Mouse (Mus musculus): Measurements from ENCODE around the gene Ccne1. TPM values are rescaled to one million over a fixed set of nuclear protein-coding genes. Genes with fewer than 3 reads are reported as not detected.
A peak's percentile ranks its signal among the peaks of the same experiment; 100 is the strongest.

Ccne1 gene
- total and polyA plus RNA-seq, 3 experiments: 43.7 to 109 (median 70.0) TPM

GRCm38 (mm10) chr7:38084778-38085572, 22.4 kb downstream of the Ccne1 start:
- no peaks in the 10 kb centered on the region for H3K27me3 ChIP-seq (replicated peaks)
- peak overlapping the region; percentile 36; the same call in 1 of the 2 replicates for H3K9ac ChIP-seq (ENCODE audit: insufficient read depth, low read depth)
- H3K4me2 ChIP-seq (ENCODE audit: insufficient read depth, low read depth, poor library complexity, severe bottlenecking): peak overlapping the region; percentile 85
- no peaks in the 10 kb centered on the region for H3K9me3 ChIP-seq (replicated peaks; ENCODE audit: low read length)
- TF ChIP-seq NELFE (IDR thresholded peaks at IDR 0.05; ENCODE audit: low read depth, low read length) (peak; percentile 76), CTCF (conservative IDR thresholded peaks at IDR 0.05 in 1 of 2, IDR thresholded peaks at IDR 0.05 in 1 of 2; ENCODE audit: low read depth in 2 of 2, low read length in 2 of 2) (no peak), KAT2A (IDR thresholded peaks at IDR 0.05; ENCODE audit: insufficient replicate concordance, low read length) (no peak), SIN3A (IDR thresholded peaks at IDR 0.05; ENCODE audit: low read length) (peak; percentile 100), ZMIZ1 (IDR thresholded peaks at IDR 0.05; ENCODE audit: low read depth, low read length) (no peak), POLR2AphosphoS2 (IDR thresholded peaks at IDR 0.05; ENCODE audit: low read depth, low read length) (no peak), MXI1 (IDR thresholded peaks at IDR 0.05; ENCODE audit: low read depth, low read length) (peak; percentile 98), RCOR1 (conservative IDR thresholded peaks at IDR 0.05; ENCODE audit: low read depth, low read length) (no peak), MAX (IDR thresholded peaks at IDR 0.05; ENCODE audit: low read length) (peak; percentile 100), EP300 (IDR thresholded peaks at IDR 0.05; ENCODE audit: low read length) (no peak), ETS1 (conservative IDR thresholded peaks at IDR 0.05; ENCODE audit: low read depth, low read length) (no peak), JUN (IDR thresholded peaks at IDR 0.05; ENCODE audit: insufficient read depth, low read depth, low read length) (no peak), TBP (conservative IDR thresholded peaks at IDR 0.05; ENCODE audit: low read depth, low read length) (no peak), PAX5 (IDR thresholded peaks at IDR 0.05; ENCODE audit: low read length) (no peak), ZNF384 (IDR thresholded peaks at IDR 0.05; ENCODE audit: low read depth, low read length) (no peak), SMC3 (IDR thresholded peaks at IDR 0.05; ENCODE audit: low read depth, low read length) (no peak), CHD1 (IDR thresholded peaks at IDR 0.05; ENCODE audit: low read depth, low read length) (no peak), JUND (conservative IDR thresholded peaks at IDR 0.05; ENCODE audit: low read depth, low read length) (no peak), ZC3H11A (IDR thresholded peaks at IDR 0.05; ENCODE audit: low read depth, low read length) (no peak), E2F4 (IDR thresholded peaks at IDR 0.05; ENCODE audit: insufficient replicate concordance, low read depth, low read length) (no peak), NRF1 (IDR thresholded peaks at IDR 0.05; ENCODE audit: low read depth, low read length) (peak; percentile 92), BHLHE40 (IDR thresholded peaks at IDR 0.05; ENCODE audit: low read depth, low read length) (peak; percentile 86), UBTF (IDR thresholded peaks at IDR 0.05; ENCODE audit: low read depth, low read length) (no peak), CHD2 (IDR thresholded peaks at IDR 0.05; ENCODE audit: low read length) (no peak), IRF4 (IDR thresholded peaks at IDR 0.05; ENCODE audit: low read depth, low read length) (peak; percentile 13; the same call in 1 of the 2 replicates), ELF1 (IDR thresholded peaks at IDR 0.05; ENCODE audit: low read depth, low read length) (no peak), USF1 (IDR thresholded peaks at IDR 0.05; ENCODE audit: low read depth, low read length) (peak; percentile 95), MEF2A (IDR thresholded peaks at IDR 0.05; ENCODE audit: borderline replicate concordance, low read depth, low read length) (no peak), MYC (IDR thresholded peaks at IDR 0.05; ENCODE audit: low read depth, low read length) (peak; percentile 80), RAD21 (IDR thresholded peaks at IDR 0.05; ENCODE audit: low read depth, low read length) (no peak), MAZ (IDR thresholded peaks at IDR 0.05; ENCODE audit: low read depth, low read length) (0 out of 2 replicates have a peak, but pooled peaks have one; percentile 50), TCF12 (IDR thresholded peaks at IDR 0.05; ENCODE audit: low read depth, low read length) (no peak), ZKSCAN1 (IDR thresholded peaks at IDR 0.05; ENCODE audit: borderline replicate concordance, low read depth, low read length) (no peak), GABPA (IDR thresholded peaks at IDR 0.05; ENCODE audit: insufficient replicate concordance, low read depth, low read length) (no peak), MAFK (IDR thresholded peaks at IDR 0.05; ENCODE audit: insufficient replicate concordance, low read length) (no peak), POLR2A (IDR thresholded peaks at IDR 0.05; ENCODE audit: low read depth, low read length) (0 out of 2 replicates have a peak, but pooled peaks have one; percentile 34), USF2 (conservative IDR thresholded peaks at IDR 0.05; ENCODE audit: low read depth, low read length) (peak; percentile 90), HCFC1 (IDR thresholded peaks at IDR 0.05; ENCODE audit: low read depth, low read length) (peak; percentile 56; the same call in 1 of the 2 replicates)
- H3K36me3 ChIP-seq (replicated peaks in 1 of 2; ENCODE audit: control insufficient read depth in 1 of 2, insufficient read depth in 1 of 2, low read length in 1 of 2): no peaks in the 10 kb centered on the region
- H3K79me2 ChIP-seq (replicated peaks; ENCODE audit: control insufficient read depth, extremely low read depth, insufficient read depth, poor library complexity, severe bottlenecking): no peaks in the 10 kb centered on the region
- dilution Hi-C loops (cut with MboI; ENCODE audit: extremely low pct_ligation_motif_present, extremely low pct_unique_long_range_greater_than_20kb, low sequenced_read_pairs) (no loop called here), in situ Hi-C loops (cut with MboI; ENCODE audit: low pct_ligation_motif_present, low pct_unique_long_range_greater_than_20kb, low sequenced_read_pairs) (no loop called here)
- peak; percentile 99 for DNase-seq (ENCODE audit: extremely low read depth)
- peak overlapping the region; percentile 33 to 45 (median 41) for H3K4me3 ChIP-seq (replicated peaks in 1 of 3; ENCODE audit: low read depth in 2 of 3, low read length in 2 of 3, poor library complexity in 1 of 3)
- H3K4me1 ChIP-seq (ENCODE audit: control insufficient read depth in 1 of 2, insufficient read depth in 2 of 2): peaks cover 25 to 45% of the 10 kb centered on the region in 2 experiments
- no peak overlapping the region for H3K27ac ChIP-seq (ENCODE audit: insufficient read depth, low read depth)
